Mouse (Mus musculus) megakaryocyte progenitor cell, adult 5-6 weeks (primary cell): ENCODE data around the gene Pgbd5. TPM values are rescaled to one million over a fixed set of nuclear protein-coding genes. Genes with fewer than 3 reads are reported as not detected.
A peak's percentile ranks its signal among the peaks of the same experiment; 100 is the strongest.

ENCODE experiments used
- ATAC-seq: replicated peaks from 2 replicates; pipeline ENCODE4 v1.8.0; 2016; ENCODE audit warnings: mild to moderate bottlenecking, moderate TSS enrichment, inconsistent platforms; ENCODE audit not compliant: poor library complexity
- total RNA-seq, 2 experiments: library from RNA; stranded (forward) in 1 of 2; stranded (reverse) in 1 of 2; fragments of 157-497, 149-512 nt in 1 of 2; fragments of 200-1000 nt in 1 of 2; gene quantifications; 2 replicates each; pipeline versions ENCODE4 v1.2.3 to v1.2.4; 2015 to 2017

Gene Pgbd5
- total RNA-seq (2015) (not detected in 2 replicates), total RNA-seq (2017) (not detected in 2 replicates)

GRCm38 (mm10) chr8:124439558-124439957 lies at the start of gene Pgbd5:
Gene Pgbd5, minus strand, starts transcription at chr8:124439658.
- no peak for ATAC-seq

GRCm38 (mm10) chr8:124483356-124484115 lies 44.1 kb upstream of the Pgbd5 start:
- ATAC-seq = no peak

GRCm38 (mm10) chr8:124482790-124483189 lies 43.3 kb upstream of the Pgbd5 start:
- ATAC-seq = no peak

GRCm38 (mm10) chr8:124480321-124480720 lies 40.9 kb upstream of the Pgbd5 start:
- no peak for ATAC-seq

GRCm38 (mm10) chr8:124479251-124479650 lies 39.8 kb upstream of the Pgbd5 start:
- ATAC-seq = no peak

GRCm38 (mm10) chr8:124476701-124477100 lies 37.2 kb upstream of the Pgbd5 start:
- ATAC-seq = no peak

- no peak for ATAC-seq
Measured at GRCm38 (mm10) chr8:124475690-124476089, 36.2 kb upstream of the Pgbd5 start.

- no peak for ATAC-seq
Measured at GRCm38 (mm10) chr8:124464641-124465040, 25.2 kb upstream of the Pgbd5 start.

GRCm38 (mm10) chr8:124463111-124463510 lies 23.7 kb upstream of the Pgbd5 start:
- ATAC-seq = no peak

- no peak for ATAC-seq
Measured at GRCm38 (mm10) chr8:124462192-124462591, 22.7 kb upstream of the Pgbd5 start.

GRCm38 (mm10) chr8:124461103-124461502 lies 21.6 kb upstream of the Pgbd5 start:
- no peak for ATAC-seq

GRCm38 (mm10) chr8:124460660-124461059 lies 21.2 kb upstream of the Pgbd5 start:
- ATAC-seq = no peak

GRCm38 (mm10) chr8:124459627-124460026 lies 20.2 kb upstream of the Pgbd5 start:
- ATAC-seq = no peak

- no peak for ATAC-seq
Measured at GRCm38 (mm10) chr8:124455359-124455758, 15.9 kb upstream of the Pgbd5 start.

- no peak for ATAC-seq
Measured at GRCm38 (mm10) chr8:124450192-124450895, 10.9 kb upstream of the Pgbd5 start.

GRCm38 (mm10) chr8:124448962-124449670 lies 9.7 kb upstream of the Pgbd5 start:
- ATAC-seq = no peak

GRCm38 (mm10) chr8:124436741-124437140 lies 2.7 kb downstream of the Pgbd5 start:
- ATAC-seq = no peak

GRCm38 (mm10) chr8:124435707-124436243 lies 3.7 kb downstream of the Pgbd5 start:
- no peak for ATAC-seq

GRCm38 (mm10) chr8:124435170-124435569 lies 4.3 kb downstream of the Pgbd5 start:
- ATAC-seq = no peak

GRCm38 (mm10) chr8:124434126-124434790 lies 5.2 kb downstream of the Pgbd5 start:
- peak; percentile 100 for ATAC-seq
